Mouse (Mus musculus): ENCODE results near the gene Pcna.
A peak's percentile ranks its signal among the peaks of the same experiment; 100 is the strongest.
"Not testable (repeated sequence)": the region's sequence is repeated elsewhere in the genome, so short reads cannot be mapped to it uniquely, and the experiment has no call there.

Gene Pcna

DNA sequence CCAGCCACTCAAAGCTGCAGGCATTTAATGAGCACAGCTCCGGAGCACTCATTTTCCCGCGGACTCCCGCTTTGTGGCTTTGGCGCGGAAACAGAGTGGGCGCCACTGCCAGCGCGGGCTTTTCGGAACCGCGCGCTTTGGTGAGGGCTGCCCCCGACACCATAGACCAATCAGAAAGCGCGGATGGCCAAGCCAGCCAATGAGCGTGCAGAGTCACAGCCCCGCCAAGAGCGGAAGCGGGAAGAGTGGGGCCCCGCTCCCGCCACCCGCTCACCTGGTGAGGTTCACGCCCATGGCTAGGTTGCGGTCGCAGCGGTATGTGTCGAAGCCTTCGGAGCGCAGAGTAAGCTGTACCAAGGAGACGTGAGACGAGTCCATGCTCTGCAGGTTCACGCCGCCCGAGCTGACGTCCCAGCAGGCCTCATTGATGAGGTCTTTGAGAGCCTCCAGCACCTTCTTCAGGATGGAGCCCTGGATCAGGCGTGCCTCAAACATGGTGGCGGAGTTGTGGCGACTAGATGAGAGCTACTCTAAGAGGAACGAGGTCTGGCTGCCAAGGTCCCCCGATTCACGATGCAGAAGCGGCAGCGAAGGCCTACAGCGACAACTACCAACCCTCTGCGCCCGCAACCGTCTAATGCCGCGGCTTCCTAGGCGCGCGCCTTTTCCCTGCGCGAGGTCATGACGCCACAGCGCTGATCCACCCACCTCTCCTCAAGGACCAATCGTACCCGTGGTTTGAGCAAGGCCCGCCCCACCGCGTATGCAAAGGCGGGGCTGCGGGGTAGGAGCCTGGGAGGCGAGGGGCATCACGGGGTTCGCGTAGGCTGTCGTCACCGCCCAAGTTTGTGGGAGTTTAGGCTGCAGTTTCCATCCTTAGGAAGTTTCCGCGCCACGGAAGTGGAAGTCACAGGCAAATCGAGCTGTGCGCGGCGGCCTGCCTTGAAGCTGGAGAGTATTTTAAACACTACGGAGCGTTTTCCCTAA is at the start of gene Pcna:
Gene Pcna (minus strand): TSS at position 773 of the 987 bp plus-strand sequence.
- peak; percentile 97 for DNase-seq (ENCODE audit: low read depth, low spot score)

DNA sequence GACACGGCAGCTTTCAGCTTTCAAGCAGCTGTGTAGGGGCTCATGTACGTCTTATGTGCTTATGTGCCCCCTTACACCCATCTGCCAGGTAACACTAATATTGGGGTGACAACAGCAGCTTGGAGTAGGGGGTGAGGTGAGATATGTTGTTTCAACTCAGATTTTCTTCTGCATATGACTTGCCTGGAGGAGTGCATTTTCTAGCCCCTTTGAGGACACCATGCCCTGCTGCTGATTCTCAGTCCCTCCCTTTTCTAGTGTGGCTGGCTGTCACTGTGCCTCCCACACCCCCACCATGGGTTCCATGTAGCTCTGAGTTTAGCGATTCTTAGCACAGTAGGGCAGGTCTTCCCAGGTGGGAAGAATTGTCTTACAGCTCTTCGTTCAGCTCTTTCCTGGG is 48.3 kb upstream of the Pcna start:
- DNase-seq (ENCODE audit: low read depth, low spot score): no peak

DNA sequence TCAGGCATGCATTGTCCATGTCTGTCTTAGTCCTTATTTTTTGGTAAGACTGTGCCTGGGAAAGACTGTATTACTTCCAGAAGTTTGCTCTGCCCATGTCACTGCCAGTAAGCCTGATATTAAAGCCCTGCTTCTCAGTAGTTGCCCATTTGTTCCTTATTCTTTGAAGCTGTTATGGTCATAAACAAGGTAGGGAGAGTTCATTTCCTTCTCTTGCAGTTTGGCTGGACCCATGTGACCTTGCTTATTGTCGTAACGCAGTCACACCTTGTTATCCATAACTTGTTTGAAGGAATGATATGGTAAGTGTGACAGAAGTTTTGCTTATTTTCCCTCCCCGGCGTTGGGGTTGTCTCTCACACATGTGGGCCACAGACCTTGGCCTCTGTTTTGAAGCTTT is 45.1 kb upstream of the Pcna start:
- no peak for DNase-seq (ENCODE audit: low read depth, low spot score)

DNA sequence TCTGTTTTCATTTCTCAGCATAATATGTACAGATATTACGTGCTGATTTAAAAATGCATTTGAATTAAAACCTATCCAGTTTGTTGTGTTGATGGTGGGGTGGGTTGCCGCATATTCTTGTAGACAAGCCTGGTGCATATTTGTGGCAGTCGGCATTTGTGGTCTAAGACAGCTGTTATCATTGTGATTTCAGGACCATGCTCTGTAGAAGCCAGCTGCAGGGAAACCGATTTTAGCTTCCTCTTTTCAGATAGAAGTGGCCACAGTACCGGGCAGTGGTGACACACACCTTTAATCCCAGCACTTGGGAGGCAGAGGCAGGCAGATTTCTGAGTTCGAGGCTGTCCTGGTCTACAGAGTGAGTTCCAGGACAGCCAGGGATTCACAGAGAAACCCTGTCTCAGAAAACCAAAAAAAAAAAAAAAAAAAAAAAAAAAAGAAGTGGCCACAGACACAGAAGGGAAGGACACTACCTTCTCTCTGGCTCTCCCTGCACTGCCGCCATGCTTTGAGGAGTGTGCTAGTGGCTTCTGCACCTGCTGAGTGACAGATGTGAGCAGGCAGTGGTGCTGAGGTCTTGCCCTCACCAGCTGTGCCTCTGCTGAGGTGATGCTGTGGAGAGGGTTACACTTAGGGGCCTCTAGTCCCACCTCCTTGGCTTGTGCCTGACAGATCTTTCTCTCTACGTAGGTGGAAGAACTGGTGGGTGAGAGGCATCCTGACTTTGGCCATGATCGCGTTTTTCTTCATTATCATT is 40.8 kb upstream of the Pcna start:
- DNase-seq (ENCODE audit: low read depth, low spot score): no peak

DNA sequence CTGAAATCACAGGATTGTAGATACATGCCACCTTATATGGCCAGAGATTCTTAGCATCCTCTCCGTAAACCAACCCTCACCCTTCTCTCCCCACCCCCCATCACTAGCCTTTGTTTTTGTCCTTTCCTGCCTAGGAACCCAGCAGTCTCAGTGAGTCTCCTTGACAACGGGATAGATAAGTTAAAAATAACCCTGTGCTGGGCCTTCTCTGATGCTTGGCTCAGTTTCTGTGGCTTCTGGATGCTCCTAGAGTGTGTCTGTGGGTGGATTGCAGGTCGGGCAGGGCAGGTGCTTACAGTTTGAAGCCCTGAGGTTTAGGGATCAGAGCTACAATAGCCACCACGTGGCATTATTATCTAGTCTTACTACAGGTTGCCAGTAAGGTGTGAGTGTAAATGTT is 39.0 kb upstream of the Pcna start:
- no peak for DNase-seq (ENCODE audit: low read depth, low spot score)

DNA sequence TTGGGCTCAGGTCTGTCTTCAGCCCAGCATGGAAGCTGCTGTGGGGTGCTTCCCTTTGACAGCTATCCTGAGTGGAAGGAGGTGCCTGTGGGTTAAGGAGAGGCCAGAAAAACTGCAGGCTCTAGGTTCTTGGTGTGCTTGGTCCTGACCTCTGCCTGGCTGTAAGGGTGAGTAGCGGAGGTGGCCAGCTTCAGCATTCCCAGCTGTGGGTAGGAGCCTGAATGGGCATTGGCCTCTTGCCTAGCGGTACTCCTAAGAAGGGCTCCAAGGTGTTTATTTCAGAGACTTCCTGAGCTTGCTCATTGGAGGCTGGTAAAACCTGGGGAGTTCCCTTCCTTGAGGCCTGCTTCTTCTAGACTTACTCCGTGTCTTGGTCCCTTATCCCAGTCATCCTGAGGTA is 38.2 kb upstream of the Pcna start:
- no peak for DNase-seq (ENCODE audit: low read depth, low spot score)

DNA sequence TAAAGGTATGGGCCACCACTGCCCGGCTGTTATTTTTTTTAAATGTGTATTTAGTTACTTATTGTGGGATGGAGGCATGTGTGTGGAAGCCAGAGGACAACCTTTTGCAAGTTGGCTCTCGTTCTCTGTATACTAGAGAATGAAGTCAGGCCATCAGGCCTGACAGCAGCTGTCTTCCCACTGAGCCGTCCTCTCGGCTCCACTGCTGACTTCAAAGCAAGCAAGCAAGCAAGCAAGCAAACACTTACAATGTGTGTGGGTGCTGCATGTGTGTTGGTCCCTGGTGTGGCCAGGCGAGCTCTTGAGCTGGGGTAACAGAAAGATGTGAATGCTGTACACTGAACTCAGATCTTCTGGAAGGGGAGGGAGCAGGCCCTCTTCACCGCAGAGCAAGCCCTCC is 37.7 kb upstream of the Pcna start:
- no peak for DNase-seq (ENCODE audit: low read depth, low spot score)

DNA sequence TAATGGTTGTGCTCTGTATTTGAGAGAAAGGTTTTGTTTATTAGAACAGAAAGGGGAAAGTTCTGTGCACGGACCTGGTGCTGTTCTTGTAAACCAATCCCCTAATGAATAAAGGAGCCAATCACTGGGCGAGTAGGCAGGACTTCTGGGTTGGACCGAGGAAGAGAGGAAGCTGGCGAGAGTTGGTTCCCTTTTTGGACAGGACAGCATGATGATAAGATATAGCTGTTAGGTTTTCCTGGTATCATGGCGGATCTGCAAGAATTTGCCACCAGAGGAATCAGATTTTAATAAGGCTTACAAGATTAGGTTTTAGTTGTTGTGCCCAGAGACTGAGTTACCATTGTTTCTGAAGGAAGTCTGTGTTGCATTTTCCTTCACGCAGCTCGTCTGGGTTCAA is 36.1 kb upstream of the Pcna start:
- DNase-seq (ENCODE audit: low read depth, low spot score): not testable (repeated sequence)

DNA sequence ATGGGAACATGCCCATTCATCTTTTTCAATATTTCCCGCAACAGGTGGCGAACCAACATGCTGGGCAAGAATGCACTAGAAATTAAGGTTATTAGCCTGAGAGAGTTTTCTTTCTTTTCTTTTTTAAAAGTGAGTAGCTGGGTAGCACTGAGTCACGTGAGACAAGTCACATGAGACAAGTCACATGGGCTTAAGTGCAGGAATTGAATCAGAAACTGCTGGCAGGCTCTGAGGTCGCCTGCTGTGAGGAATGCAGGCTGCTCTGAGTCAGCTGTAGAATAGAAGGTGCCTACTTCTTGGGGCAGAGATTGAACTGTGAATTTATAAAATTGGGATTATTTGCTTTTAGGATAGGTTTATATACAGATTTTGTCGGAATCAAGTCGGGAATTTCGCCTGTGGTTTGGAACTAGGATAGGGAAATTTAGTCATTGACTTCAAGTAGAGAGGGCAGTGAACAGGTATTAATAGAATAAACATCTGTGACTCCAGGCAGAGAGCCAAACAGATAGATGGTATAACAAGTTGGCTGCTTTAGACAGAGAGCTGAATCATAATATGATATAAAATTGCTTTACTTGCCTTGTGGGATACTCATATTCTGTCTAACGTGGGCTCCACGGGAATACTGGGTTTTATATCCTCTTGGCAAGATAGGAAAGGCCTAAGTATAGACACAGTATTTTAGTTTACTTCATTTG is 33.4 kb upstream of the Pcna start:
- DNase-seq (ENCODE audit: low read depth, low spot score): no peak

DNA sequence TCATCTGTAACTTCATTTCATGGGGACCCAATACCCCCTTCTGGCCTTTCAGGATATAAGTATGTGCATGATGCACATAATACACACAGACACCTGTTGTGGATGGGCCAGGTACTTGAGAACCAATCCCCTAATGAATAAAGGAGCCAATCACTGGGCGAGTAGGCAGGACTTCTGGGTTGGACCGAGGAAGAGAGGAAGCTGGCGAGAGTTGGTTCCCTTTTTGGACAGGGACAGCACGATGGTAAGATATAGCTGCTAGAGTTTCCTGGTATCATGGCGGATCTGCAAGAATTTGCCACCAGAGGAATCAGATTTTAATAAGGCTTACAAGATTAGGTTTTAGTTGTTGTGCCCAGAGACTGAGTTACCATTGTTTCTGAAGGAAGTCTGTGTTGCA is 32.6 kb upstream of the Pcna start:
- DNase-seq (ENCODE audit: low read depth, low spot score): not testable (repeated sequence)

DNA sequence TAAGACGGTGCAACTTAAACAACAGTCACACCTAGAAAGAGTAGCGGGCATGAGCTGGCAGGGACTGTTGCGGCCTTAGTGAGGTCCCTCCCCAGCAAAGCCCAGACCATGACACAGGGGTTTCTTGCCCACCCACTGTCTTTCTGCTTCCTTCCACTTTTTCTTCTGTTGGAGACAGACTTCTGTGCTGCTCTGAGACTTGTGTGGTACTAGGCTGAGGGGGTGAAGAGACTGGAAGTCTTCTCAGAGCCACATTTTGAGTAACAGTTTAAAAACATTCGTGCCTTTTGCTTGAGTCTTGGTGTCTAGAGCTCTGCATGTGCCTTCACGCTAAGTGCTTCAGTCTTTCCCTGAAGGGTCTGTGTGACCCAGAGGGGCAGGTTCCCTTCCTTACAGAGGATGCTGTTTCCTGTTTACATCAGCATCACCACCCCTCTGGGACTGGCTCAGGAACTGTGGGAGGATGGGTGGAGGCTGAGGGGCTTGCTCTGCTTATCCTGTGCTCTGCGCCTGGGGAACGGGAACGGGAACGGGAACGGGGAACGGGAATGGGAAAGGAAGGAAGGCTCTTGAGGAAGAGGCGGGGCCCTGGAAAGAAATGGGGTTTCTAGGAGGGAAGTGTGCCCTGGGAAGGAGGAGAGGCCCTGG is 31.5 kb upstream of the Pcna start:
- no peak for DNase-seq (ENCODE audit: low read depth, low spot score)

DNA sequence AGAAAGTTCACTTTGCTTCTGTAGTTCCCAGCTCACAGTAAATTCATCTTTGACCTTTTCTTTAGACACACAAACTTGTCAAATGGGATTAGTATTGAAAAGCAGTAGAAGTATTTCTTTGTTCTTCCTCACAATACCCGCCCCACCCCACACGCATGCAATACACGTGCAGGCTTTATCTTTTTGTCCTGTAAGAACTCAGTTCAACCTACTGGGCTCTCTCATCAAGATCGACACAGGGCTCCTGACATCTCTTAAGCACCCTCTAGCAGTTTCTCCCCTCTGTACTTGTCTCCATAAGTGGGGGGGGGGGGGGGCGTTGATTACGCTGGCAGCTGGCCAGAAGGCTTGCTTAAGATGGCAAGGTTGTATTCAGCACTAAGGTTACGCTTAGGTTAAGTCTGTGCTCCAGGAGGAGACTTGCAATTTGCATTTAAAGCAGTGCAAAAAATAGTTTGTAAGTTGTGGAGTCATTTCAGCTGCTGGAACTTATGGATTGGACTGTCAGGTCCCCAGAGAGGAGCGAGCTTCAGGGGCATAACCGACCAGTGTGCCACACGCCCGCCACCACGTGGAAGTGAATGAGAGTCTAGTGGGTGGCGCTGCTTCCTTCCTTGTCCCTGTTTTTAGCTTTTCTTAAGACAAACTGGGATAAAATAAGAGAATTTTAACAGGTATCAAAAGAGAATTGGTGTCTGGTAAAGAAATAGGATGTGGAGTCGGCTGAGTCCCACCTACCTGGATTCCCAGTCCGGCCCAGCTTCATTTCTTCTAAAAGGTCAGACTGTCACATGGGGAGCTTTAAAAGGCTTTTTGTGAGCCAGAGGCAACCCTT is 30.3 kb upstream of the Pcna start:
- DNase-seq (ENCODE audit: low read depth, low spot score): no peak

DNA sequence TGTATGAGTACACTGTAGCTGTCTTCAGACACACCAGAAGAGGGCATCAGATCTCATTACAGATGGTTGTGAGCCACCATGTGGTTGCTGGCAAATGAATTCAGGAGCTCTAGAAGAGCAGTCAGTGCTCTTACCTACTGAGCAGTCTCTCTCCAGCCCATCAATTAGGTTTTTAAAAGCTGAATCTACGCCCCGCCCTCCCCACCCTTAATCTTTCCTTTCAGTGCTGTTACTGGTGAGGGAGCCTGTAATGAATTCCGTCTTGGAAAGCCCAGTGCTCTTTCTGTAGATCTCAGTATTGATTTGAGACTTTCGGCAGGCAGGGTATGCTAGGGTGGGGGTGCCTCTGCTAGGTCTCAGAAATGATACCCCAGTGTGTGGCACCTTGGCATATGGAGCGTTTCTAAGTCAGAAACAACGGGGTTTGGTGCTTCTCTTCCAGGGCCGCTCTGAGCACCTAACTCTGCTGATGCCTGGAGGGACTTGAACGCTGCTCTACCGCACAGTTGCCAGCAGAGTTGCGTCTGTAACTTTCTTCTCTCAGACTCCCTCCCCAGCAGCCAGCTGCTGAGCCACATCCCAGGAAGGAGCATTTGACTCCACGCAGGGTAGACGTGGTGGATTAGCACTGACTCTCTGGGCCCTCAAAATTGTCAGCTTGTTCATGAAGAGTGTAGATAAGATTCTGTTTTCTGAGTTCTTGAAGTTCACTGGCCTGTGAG is 29.5 kb upstream of the Pcna start:
- no peak for DNase-seq (ENCODE audit: low read depth, low spot score)

DNA sequence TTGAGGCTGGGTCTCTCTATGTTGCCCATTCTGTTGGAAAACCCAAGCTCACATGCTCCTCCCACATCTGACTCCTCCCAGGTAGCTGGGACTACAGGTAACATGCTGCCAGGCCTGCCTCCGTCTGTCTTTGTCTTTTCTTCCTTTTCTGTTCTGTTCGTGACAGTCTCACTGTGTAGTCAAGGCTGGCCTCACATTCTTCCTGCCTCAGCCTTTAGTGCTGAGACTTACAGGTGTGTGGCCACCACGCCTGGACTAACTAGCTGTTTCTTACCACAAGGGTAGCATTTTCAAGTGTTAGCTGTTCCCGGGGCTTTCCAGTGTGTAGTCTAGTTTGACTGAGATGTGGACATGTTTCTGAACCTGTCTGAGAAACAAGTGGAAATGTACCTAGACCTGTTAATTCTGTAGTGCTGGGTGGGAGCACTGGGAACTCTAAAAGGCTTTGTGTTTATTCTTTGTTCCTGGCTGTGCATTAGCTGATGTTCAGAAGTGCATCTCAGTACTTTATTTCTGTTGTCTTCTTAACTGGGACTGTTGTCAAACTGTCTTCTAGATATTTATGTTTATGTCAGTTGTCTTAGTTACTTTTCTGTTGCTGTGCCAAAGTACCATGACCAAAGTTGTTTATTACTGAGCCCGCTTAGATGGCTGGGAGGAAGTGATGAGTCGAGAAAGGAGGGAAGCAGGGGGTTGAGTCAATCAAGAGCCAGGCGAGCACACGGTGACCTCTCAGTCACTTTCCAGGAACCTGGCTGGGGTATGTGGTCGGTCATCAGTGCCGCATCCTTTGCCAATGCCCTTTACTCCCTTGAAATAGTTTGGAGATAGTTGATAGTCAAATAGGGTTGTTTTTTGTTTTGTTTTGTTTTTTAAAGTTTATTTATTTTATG is 28.7 kb upstream of the Pcna start:
- DNase-seq (ENCODE audit: low read depth, low spot score): no peak

DNA sequence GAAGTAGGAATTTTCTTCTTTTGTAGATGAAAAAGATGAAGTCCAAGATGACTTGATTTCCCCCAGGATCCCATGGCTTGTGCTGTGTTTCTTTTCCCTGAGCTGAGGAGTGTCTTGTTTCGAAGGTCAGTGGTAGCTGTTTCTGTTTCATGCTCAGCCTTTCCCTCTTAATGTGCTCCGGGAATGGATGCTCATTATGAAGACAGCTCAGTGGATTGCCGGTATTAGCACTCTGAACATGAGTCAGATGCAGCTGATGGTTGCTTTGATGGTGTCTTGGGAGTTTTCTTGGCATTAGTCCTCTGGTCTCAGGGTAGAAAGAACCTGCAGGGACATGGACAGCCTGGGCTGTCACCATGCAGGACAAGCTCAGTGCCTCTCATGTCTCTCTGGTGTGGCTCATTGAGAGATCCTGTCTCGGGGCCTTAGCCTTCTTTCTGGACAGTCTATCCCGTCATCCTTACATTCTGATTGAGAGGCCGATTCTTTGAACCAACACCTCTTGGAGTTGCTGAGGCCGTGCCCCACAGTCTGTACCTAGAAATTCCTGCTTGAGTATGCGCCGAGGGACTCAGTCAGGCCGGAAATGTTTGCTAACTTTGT is 27.5 kb upstream of the Pcna start:
- DNase-seq (ENCODE audit: low read depth, low spot score): no peak

DNA sequence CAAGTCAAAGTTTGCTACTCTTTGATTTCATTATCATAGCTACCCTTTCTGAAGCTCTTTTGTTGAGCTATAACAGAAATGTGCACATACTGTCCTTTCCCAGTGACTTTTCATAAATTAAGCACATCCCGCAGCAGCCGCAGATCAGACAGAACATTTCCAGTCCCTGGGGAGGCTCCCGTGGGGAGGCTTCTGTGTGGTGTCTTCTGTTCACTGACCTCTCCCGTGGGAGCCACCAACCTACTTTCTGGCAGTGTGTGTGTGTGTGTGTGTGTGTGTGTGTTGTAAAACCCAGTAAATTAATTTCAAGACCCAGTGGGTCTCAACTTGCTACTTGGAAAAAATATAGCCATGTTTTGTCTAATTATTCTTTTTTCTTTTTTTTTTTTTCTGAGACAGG is 26.9 kb upstream of the Pcna start:
- DNase-seq (ENCODE audit: low read depth, low spot score): no peak

DNA sequence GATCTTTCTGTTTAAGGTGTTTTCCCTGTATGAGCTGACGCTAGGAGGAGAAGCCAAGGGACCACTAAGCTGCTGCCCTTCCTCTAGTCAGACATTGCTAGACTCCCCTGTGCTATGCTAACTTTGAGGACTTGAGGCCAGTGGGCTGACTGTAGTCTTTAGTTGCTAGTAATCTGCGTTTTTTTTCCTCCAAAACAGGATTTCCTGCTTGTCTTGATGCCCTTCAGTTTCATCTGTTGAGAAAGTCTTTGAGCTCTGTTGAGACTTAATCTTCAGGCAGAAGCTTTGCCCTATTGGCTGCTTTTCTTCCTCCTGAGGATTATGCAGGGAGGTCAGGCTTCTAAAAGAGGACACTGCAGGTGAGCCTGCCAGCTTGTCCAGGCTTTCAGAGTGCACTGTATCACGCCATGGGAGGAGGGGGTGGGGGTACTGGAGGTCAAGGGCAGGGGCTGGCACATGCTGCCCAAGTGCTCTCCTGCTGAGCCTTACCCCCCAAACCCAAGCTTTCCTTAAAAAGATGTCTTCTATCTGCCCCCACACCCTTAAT is 26.3 kb upstream of the Pcna start:
- DNase-seq (ENCODE audit: low read depth, low spot score): no peak

DNA sequence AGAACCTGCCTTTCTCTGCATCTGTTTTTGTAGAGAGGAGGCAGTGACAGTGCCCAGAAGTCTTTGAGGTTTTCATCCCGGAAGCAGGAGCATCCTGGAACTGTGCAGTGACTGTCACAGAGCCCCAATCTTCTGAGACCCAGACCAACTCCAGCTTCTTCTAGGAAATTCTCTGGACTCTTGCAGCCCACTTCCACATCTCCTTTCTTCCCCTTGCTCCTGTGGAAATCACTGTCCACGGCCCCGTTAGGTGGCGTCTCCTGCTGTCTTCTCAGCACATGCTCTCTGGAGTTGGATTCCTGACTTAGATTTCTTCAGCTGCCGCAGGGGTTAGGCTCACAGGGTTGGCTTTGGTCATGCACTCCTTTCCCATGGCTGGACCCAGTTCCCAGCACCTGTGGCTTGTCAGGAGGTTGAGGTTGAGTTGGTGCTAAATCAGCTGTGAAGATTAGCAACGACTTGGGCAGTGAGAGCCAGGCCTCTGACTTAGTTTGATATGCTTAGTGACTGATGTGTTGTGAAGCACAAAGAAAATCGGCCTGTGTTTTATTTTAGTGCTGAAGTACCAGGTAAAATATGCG is 25.2 kb upstream of the Pcna start:
- DNase-seq (ENCODE audit: low read depth, low spot score): no peak
